Mouse (Mus musculus): ENCODE measurements around the gene Jmjd1c. TPM values are rescaled to one million over a fixed set of nuclear protein-coding genes. Genes with fewer than 3 reads are reported as not detected.
A peak's percentile ranks its signal among the peaks of the same experiment; 100 is the strongest.

Jmjd1c gene
- total and polyA plus RNA-seq, 2 experiments = 5.7 to 44.8 TPM

DNA sequence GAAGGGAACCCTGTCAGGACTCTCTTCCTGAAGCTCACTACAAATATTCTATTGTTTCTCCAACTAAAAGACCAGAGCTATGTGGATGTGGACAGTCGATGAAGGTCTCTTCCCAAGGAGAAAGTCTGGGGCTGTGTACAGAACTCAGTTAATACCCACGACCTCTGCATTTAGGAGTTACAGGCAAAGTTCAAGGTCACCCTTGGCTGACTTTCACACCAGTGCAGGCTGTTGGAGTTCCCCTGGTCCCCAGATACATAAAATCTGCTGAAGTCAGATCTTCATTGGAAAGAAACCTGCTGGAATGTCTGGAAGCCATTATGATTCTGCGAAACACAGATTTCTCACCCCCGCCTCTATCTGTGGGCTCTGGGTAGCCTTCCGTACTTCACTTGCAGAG lies 44.5 kb upstream of the Jmjd1c start:
- H3K36me3 ChIP-seq (ENCODE audit: control insufficient read depth, insufficient read depth, low read length) = no peaks in the 10 kb centered on the region
- H3K9ac ChIP-seq (ENCODE audit: low read depth, low read length) = no peak overlapping the region
- peaks cover 22% of the 10 kb centered on the region for H3K79me2 ChIP-seq (ENCODE audit: control insufficient read depth, insufficient read depth, low read length)
- no peak overlapping the region for H3K4me3 ChIP-seq (ENCODE audit: insufficient read depth, low read depth, low read length)
- WGBS = 57% methylated on average over 5 of the region's 5 CpGs
- TF ChIP-seq CTCF (IDR thresholded peaks at IDR 0.05; ENCODE audit: low read depth, low read length) (no peak), POLR2A (IDR thresholded peaks at IDR 0.05; ENCODE audit: extremely low read depth, insufficient read depth, low read length) (no peak)
- H3K4me1 ChIP-seq (ENCODE audit: control insufficient read depth, insufficient read depth, low read length) = peaks cover 30% of the 10 kb centered on the region
- H3K27me3 ChIP-seq (ENCODE audit: control insufficient read depth, insufficient read depth, low read length) = no peaks in the 10 kb centered on the region
- DNase-seq (ENCODE audit: extremely low read depth, low read depth, low spot score) = peak; percentile 76
- peak overlapping the region; percentile 8 for H3K27ac ChIP-seq (replicated peaks; ENCODE audit: insufficient read depth, low read depth, low read length)

DNA sequence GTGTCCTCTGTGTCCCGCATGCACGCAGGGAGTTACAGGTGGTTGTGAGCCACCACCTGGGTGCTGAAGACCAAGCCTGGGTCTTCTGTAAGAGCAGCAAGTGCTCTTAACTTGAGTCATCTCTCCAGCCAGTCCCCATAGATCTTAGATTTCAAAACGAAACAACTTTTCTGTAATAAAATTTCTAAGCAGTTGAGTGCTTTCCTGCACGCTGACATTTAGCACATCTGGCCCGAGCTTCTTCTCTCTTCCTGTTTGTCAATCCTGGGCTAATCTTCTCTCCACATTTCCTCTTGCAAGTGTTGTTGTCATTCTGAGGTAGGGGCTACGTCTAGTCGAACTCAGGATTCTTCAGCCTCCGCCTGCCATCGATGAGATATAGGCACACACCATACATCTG lies 43.5 kb upstream of the Jmjd1c start:
- Histone ChIP-seq H3K4me1 (ENCODE audit: control insufficient read depth, insufficient read depth, low read length) (peaks cover 35% of the 10 kb centered on the region), H3K4me3 (ENCODE audit: insufficient read depth, low read depth, low read length) (no peak overlapping the region), H3K36me3 (ENCODE audit: control insufficient read depth, insufficient read depth, low read length) (no peaks in the 10 kb centered on the region), H3K79me2 (ENCODE audit: control insufficient read depth, insufficient read depth, low read length) (peaks cover 16% of the 10 kb centered on the region; the same call in 1 of the 2 replicates), H3K27me3 (ENCODE audit: control insufficient read depth, insufficient read depth, low read length) (no peaks in the 10 kb centered on the region), H3K9ac (ENCODE audit: low read depth, low read length) (no peak overlapping the region), H3K27ac (replicated peaks; ENCODE audit: insufficient read depth, low read depth, low read length) (no peak overlapping the region)
- no peak for DNase-seq (ENCODE audit: extremely low read depth, low read depth, low spot score)
- 81% methylated on average over 9 of the region's 9 CpGs for WGBS
- no peak for TF ChIP-seq POLR2A (IDR thresholded peaks at IDR 0.05; ENCODE audit: extremely low read depth, insufficient read depth, low read length)

DNA sequence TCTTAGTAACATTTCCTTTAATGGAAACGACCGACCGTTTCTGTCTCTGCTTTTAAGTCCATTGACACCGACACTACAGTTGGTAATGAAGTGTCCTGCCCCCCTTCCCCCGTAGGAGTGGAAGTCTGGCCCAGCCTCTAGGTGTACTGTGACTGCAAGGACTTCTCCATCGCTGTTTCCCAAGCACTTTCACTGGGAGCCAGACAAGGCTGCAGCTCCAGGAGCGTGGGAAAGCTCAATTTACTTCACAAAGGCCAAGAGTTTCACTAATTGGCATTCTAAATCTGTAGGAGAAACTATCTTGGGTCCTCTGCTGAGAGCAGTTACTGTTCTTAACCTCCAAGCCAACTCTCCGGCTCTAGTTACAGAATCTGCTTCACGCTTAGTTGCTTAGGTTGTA lies 42.5 kb upstream of the Jmjd1c start:
- H3K27ac ChIP-seq (replicated peaks; ENCODE audit: insufficient read depth, low read depth, low read length) = peak overlapping the region; percentile 17; the same call in 1 of the 2 replicates
- H3K79me2 ChIP-seq (ENCODE audit: control insufficient read depth, insufficient read depth, low read length) = peaks cover 16% of the 10 kb centered on the region; the same call in 1 of the 2 replicates
- H3K4me3 ChIP-seq (ENCODE audit: insufficient read depth, low read depth, low read length) = no peak overlapping the region
- DNase-seq (ENCODE audit: extremely low read depth, low read depth, low spot score) = no peak
- no peak overlapping the region for H3K9ac ChIP-seq (ENCODE audit: low read depth, low read length)
- H3K27me3 ChIP-seq (ENCODE audit: control insufficient read depth, insufficient read depth, low read length) = no peaks in the 10 kb centered on the region
- TF ChIP-seq POLR2A (IDR thresholded peaks at IDR 0.05; ENCODE audit: extremely low read depth, insufficient read depth, low read length) (no peak), CTCF (IDR thresholded peaks at IDR 0.05; ENCODE audit: low read depth, low read length) (no peak)
- no peaks in the 10 kb centered on the region for H3K36me3 ChIP-seq (ENCODE audit: control insufficient read depth, insufficient read depth, low read length)
- 69% methylated on average over 9 of the region's 9 CpGs for WGBS
- H3K4me1 ChIP-seq (ENCODE audit: control insufficient read depth, insufficient read depth, low read length) = peaks cover 39% of the 10 kb centered on the region

DNA sequence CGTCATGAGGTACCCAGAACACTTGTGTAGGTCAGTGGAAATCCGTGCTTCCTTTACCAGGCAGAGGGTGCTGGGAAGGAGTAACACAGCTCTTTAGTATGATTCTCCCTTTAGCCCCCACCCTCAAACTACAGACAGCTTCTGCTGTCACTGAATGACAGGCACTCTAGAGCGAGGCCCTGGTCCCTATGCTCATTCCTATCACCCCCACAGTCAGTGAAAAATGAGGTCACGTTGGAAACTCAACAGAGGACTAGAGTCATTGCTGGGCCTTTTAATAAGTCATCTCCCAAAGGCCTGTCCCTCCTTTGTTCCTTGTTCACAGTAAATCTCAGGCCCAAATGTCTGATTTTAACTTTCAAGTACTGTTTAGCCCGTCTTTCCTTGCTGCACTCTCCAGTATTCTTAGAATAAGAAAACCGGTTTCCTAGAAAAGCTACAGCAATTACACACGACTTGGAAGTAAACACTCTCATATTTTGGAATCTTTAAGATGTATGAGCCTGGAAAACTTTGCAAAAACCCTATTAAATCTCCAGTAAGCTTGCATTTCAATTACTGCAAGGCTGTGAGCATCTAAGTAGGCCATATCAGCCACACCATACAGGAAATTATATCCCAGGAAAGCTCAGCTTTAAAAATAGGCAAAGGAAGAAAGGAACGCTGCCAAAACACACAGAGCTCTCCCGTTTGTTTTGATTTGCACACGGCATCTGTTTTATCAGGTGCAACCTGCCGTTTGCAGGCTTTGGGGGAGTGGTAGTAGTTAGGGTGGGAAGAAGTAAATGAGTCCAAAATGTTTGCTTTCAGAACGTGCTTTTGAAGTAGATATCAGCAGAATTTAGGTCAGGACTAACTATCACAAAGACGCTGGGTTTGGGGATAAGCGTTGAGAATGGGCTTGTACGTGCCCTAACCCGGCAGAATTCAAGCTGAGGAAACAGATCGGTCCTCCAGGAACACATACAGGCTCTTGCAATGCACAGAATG lies 39.8 kb upstream of the Jmjd1c start:
- Histone ChIP-seq H3K36me3 (ENCODE audit: control insufficient read depth, insufficient read depth, low read length) (no peaks in the 10 kb centered on the region), H3K27ac (replicated peaks; ENCODE audit: insufficient read depth, low read depth, low read length) (peak overlapping the region; percentile 94), H3K9ac (ENCODE audit: low read depth, low read length) (peak overlapping the region; percentile 47), H3K4me3 (ENCODE audit: insufficient read depth, low read depth, low read length) (0 out of 2 replicates have a peak overlapping the region, but pooled peaks have one; percentile 22), H3K4me1 (ENCODE audit: control insufficient read depth, insufficient read depth, low read length) (peaks cover 37% of the 10 kb centered on the region), H3K27me3 (ENCODE audit: control insufficient read depth, insufficient read depth, low read length) (no peaks in the 10 kb centered on the region), H3K79me2 (ENCODE audit: control insufficient read depth, insufficient read depth, low read length) (peaks cover 14% of the 10 kb centered on the region; the same call in 1 of the 2 replicates)
- DNase-seq (ENCODE audit: extremely low read depth, low read depth, low spot score) = peak; percentile 84
- TF ChIP-seq CTCF (IDR thresholded peaks at IDR 0.05; ENCODE audit: low read depth, low read length) (no peak), POLR2A (IDR thresholded peaks at IDR 0.05; ENCODE audit: extremely low read depth, insufficient read depth, low read length) (no peak)
- WGBS = 19% methylated on average over 17 of the region's 17 CpGs

DNA sequence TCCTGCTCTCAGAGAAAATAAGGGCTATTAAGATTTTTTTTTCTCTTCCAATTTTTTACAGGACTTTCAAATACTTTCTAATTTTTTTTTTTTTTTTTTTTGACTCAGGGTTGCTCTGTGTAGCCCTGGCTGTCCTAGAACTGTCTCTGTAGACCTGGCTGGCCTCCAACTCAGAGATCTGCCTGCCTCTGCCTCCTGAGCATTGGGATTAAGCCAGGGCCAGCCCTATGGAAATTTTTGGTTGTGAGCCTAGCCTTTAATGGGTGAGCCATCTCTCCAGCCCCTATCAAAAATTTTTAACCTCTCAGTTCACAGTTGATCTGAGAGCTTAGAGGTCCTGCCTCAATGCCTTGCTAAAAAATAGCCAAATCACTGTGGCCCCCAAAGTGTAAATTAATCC lies 38.7 kb upstream of the Jmjd1c start:
- H3K79me2 ChIP-seq (ENCODE audit: control insufficient read depth, insufficient read depth, low read length) = peaks cover 17% of the 10 kb centered on the region; the same call in 1 of the 2 replicates
- no peaks in the 10 kb centered on the region for H3K27me3 ChIP-seq (ENCODE audit: control insufficient read depth, insufficient read depth, low read length)
- H3K27ac ChIP-seq (replicated peaks; ENCODE audit: insufficient read depth, low read depth, low read length) = no peak overlapping the region; the same call in 1 of the 2 replicates
- TF ChIP-seq CTCF (IDR thresholded peaks at IDR 0.05; ENCODE audit: low read depth, low read length) (no peak), POLR2A (IDR thresholded peaks at IDR 0.05; ENCODE audit: extremely low read depth, insufficient read depth, low read length) (no peak)
- H3K36me3 ChIP-seq (ENCODE audit: control insufficient read depth, insufficient read depth, low read length) = no peaks in the 10 kb centered on the region
- H3K4me3 ChIP-seq (ENCODE audit: insufficient read depth, low read depth, low read length) = no peak overlapping the region
- peaks cover 37% of the 10 kb centered on the region for H3K4me1 ChIP-seq (ENCODE audit: control insufficient read depth, insufficient read depth, low read length)
- H3K9ac ChIP-seq (ENCODE audit: low read depth, low read length) = no peak overlapping the region
- DNase-seq (ENCODE audit: extremely low read depth, low read depth, low spot score) = no peak

DNA sequence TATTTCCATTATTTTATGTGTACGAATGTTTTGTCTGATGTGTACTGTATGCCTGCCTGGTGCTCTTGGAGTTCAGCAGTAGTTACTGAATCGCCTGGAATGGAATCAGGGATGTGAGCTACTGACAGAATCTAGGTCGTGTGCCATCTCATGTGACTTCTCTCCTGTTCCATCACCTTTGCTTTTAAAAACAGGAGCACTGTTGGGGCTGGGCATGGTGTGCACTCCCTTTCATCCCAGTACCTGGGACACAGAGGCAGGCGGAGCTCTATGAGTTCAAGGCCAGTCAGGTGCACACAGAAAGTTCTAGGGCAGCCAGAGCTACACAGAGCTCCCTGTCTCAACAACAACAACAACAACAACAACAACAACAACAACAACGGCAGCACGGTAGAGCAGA lies 38.2 kb upstream of the Jmjd1c start:
- TF ChIP-seq CTCF (IDR thresholded peaks at IDR 0.05; ENCODE audit: low read depth, low read length) = no peak
- no peak for TF ChIP-seq POLR2A (IDR thresholded peaks at IDR 0.05; ENCODE audit: extremely low read depth, insufficient read depth, low read length)
- Histone ChIP-seq H3K4me3 (ENCODE audit: insufficient read depth, low read depth, low read length) (no peak overlapping the region), H3K79me2 (ENCODE audit: control insufficient read depth, insufficient read depth, low read length) (peaks cover 17% of the 10 kb centered on the region; the same call in 1 of the 2 replicates), H3K36me3 (ENCODE audit: control insufficient read depth, insufficient read depth, low read length) (no peaks in the 10 kb centered on the region; the same call in 1 of the 2 replicates), H3K4me1 (ENCODE audit: control insufficient read depth, insufficient read depth, low read length) (peaks cover 37% of the 10 kb centered on the region), H3K27ac (replicated peaks; ENCODE audit: insufficient read depth, low read depth, low read length) (peak overlapping the region; percentile 68), H3K27me3 (ENCODE audit: control insufficient read depth, insufficient read depth, low read length) (no peaks in the 10 kb centered on the region), H3K9ac (ENCODE audit: low read depth, low read length) (no peak overlapping the region)
- peak; percentile 91 for DNase-seq (ENCODE audit: extremely low read depth, low read depth, low spot score)
- 35% methylated on average over 6 of the region's 6 CpGs for WGBS
